Mouse (Mus musculus) forebrain, embryonic 12.5 days (tissue): ENCODE measurements around the gene Rhoj. TPM values are rescaled to one million over a fixed set of nuclear protein-coding genes. Genes with fewer than 3 reads are reported as not detected.

Experiments
- ATAC-seq: fragments of 200-750 bp; cut with Nextera tagmentation; 2 replicates; pipeline ENCODE4 v1.8.0; 2017; ENCODE audit warnings: moderate TSS enrichment; ENCODE audit not compliant: low FRiP score
- H3K27ac ChIP-seq: fragments of 300-500 bp; sonication (generic); 2 replicates; pipeline ENCODE4 v1.5.1; 2016; ENCODE audit warnings: mild to moderate bottlenecking
- H3K27me3 ChIP-seq: fragments of 300-500 bp; sonication (generic); 2 replicates; pipeline ENCODE4 v1.6.1; 2016; ENCODE audit warnings: mild to moderate bottlenecking
- H3K36me3 ChIP-seq: fragments of 300-500 bp; sonication (generic); replicated peaks from 2 replicates; pipeline ENCODE4 v1.6.1; 2016; ENCODE audit warnings: mild to moderate bottlenecking
- H3K4me1 ChIP-seq: fragments of 300-500 bp; sonication (generic); 2 replicates; pipeline ENCODE4 v1.6.1; 2016
- H3K4me2 ChIP-seq: fragments of 300-500 bp; sonication (generic); 2 replicates; pipeline ENCODE4 v1.6.1; 2016; ENCODE audit warnings: mild to moderate bottlenecking, moderate library complexity
- H3K4me3 ChIP-seq: fragments of 300-500 bp; sonication (generic); replicated peaks from 2 replicates; pipeline ENCODE4 v1.5.1; 2016; ENCODE audit warnings: mild to moderate bottlenecking
- H3K9ac ChIP-seq: fragments of 300-500 bp; sonication (generic); 2 replicates; pipeline ENCODE4 v1.6.1; 2016; ENCODE audit warnings: mild to moderate bottlenecking
- H3K9me3 ChIP-seq: fragments of 300-500 bp; sonication (generic); 2 replicates; pipeline ENCODE4 v1.6.1; 2016
- WGBS: fragments of 180-500 bp; shearing (Covaris S2); methylation state at CpG from one replicate; pipeline ENCODE4 v1.1.7; 2016; 5-methylcytosine and 5-hydroxymethylcytosine counted together
- polyA plus RNA-seq: library from polyadenylated mRNA; unstranded; fragments of >200 nt; fragmentation: Nextera tagmentation; extraction: Ambion mirVana; gene quantifications from 2 replicates; pipeline ENCODE4 v1.2.1, GENCODE M21; 2016

Gene Rhoj
- polyA plus RNA-seq, result 14.7 and 17.7 TPM in 2 replicates

DNA sequence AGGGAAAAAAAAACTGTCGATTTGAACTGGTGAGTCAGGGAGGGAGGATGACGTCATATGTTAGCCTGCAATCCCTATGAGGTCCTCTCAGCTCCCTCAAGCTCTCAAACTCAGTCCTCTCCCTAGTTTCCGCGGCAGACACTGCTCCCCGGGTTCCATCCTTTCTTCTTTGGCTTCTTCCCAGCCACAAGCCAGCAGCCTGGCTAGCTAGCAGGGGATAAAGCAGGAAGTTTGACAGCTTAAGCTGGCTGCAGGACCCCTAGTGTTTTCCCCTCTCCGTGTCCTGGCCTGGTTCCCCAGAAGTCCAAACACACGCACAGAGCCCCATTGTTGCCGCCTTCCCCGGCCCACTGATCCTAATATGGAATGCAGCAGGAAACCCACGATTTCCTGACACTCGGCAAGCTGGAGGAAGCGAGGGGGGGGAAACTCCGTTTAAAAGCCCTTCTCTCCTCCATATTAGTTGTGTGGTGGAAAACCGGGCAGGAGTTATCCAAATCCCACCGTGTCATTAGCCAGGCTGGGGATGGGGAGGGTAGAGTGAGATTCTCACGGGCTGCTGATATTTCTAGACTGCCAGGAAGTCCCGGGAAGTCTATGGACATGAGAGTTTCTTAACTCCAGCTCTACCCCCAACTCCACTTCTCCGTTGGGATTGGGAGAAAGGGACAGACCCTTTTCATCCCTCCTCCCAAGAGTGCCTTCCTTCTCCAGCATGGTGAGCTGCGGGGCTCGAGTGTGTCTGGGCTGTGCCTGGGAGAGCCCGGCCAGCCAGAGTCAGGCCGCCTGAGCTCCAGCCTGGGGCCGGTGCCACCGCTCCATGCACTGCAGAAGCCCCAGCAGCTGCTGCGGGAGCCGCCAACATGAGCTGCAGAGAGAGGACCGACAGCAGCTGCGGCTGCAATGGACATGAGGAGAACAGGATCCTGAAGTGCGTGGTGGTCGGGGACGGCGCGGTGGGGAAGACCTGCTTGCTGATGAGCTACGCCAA, at the start of gene Rhoj:
Rhoj (plus strand) TSS at position 362 of the 991 bp plus-strand sequence.
- Histone ChIP-seq H3K27ac (peak within 1 kb of the TSS; percentile 68), H3K27me3 (no peaks in the 10 kb centered on the region; the same call in 1 of the 2 replicates), H3K9me3 (no peaks in the 10 kb centered on the region), H3K9ac (peak within 1 kb of the TSS; percentile 56), H3K4me2 (peak within 1 kb of the TSS; percentile 85), H3K36me3 (no peaks in the 10 kb centered on the region), H3K4me3 (peak within 1 kb of the TSS; percentile 48), H3K4me1 (peaks cover 17% of the 10 kb centered on the region; the same call in 1 of the 2 replicates)
- peak; percentile 84 for ATAC-seq
- under 1% methylated on average over 34 of the region's 34 CpGs for WGBS

DNA sequence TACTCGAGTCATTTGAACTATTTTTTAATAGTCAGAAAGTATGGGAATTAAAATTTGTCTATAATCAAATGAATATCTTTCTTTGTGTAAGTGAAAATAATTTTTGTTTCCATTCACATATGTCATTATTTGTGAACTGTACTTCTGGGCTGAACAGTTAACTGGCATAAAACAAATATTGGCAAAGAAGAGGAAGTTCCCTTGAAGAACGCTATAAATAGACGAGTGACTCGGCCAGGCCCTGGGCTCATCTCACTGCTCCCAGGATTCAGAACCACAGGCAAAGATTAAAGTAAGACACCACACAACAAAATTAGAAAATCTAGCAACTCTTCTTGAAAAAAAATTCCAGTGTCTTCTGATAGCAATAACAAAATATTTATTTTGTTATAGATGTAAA, 36.4 kb upstream of the Rhoj start:
- WGBS, result 89% methylated on average over 4 of the region's 4 CpGs
- Histone ChIP-seq H3K27ac (no peak overlapping the region), H3K4me1 (no peaks in the 10 kb centered on the region), H3K4me2 (no peak overlapping the region), H3K9ac (no peak overlapping the region), H3K9me3 (no peaks in the 10 kb centered on the region), H3K36me3 (no peaks in the 10 kb centered on the region), H3K4me3 (no peak overlapping the region), H3K27me3 (no peaks in the 10 kb centered on the region)
- ATAC-seq, result no peak

DNA sequence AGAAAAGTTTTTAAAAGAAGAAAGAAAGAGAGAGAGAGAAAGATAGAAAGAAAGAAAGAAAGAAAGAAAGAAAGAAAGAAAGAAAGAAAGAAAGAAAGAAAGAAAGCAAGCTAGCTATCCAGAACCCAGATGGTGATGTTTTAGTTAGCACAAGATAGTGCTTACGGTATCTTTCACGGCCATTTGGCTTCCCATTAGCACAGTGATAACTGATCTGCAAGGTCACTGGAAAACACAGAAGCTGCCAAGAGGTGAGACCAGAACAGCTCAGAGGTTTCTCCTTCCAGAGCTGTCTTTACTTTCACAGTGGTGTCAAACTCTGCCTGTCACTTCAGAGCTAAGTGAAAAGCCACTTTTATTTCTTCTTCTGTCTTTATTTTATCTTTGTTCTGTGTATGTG, 32.4 kb upstream of the Rhoj start:
- H3K9me3 ChIP-seq, result no peaks in the 10 kb centered on the region
- H3K9ac ChIP-seq, result no peak overlapping the region
- no peak overlapping the region for H3K27ac ChIP-seq
- H3K27me3 ChIP-seq, result no peaks in the 10 kb centered on the region
- H3K4me3 ChIP-seq, result no peak overlapping the region
- no peak for ATAC-seq
- H3K4me2 ChIP-seq, result no peak overlapping the region
- H3K36me3 ChIP-seq, result no peaks in the 10 kb centered on the region
- no peaks in the 10 kb centered on the region for H3K4me1 ChIP-seq
- 84% methylated on average over 2 of the region's 2 CpGs for WGBS

DNA sequence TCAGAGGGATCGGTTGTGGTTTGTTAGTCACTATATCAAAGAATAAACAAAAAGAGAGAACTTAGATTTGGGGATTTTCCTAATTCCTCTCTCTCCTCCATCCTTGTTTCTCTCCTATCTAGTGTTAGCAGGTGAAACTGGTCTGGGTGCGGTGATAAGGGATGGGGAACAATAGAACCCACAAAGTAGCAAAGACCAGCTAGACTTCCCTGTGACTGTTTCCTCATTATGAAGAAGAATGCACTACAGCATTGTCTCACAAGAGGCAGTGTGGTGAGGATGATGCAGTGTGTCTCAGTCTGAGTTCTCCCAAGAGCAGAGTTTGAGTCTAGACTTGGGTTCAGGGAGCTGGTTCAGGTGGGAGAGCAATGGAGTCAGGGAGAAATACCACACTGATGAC, 30.7 kb upstream of the Rhoj start:
- no peaks in the 10 kb centered on the region for H3K4me1 ChIP-seq
- no peak for ATAC-seq

DNA sequence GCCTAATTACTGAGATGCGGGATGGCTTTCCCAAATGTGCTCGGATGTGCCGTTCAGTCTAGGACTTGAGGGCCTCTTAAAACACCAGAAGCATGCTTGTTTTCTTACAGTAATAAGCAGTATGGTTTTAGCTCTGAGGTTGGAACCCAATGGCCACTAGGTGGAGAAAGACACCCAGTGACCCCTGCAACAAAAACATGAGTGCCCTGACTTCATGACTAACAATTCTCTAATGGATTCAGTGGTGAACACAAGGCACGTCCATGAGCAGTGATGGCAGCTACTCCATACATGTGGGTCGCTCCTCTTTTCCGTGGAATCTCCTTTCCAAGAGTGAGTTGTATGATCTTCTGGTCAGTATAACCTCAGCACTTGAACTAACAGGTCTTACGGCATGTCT, 27.6 kb upstream of the Rhoj start:
- no peaks in the 10 kb centered on the region for H3K36me3 ChIP-seq
- WGBS, result 64% methylated on average over 7 of the region's 7 CpGs
- H3K27ac ChIP-seq, result no peak overlapping the region
- H3K9me3 ChIP-seq, result no peaks in the 10 kb centered on the region
- no peak for ATAC-seq
- no peak overlapping the region for H3K4me3 ChIP-seq
- H3K9ac ChIP-seq, result no peak overlapping the region
- no peaks in the 10 kb centered on the region for H3K4me1 ChIP-seq
- no peak overlapping the region for H3K4me2 ChIP-seq
- no peaks in the 10 kb centered on the region for H3K27me3 ChIP-seq

More for the DNA sequence above, 30.7 kb upstream of the Rhoj start:
- Histone ChIP-seq H3K9ac (no peak overlapping the region), H3K27me3 (no peaks in the 10 kb centered on the region), H3K36me3 (no peaks in the 10 kb centered on the region), H3K9me3 (no peaks in the 10 kb centered on the region), H3K4me3 (no peak overlapping the region), H3K4me2 (no peak overlapping the region), H3K27ac (no peak overlapping the region)
- WGBS, result 96% methylated on average over 2 of the region's 2 CpGs

DNA sequence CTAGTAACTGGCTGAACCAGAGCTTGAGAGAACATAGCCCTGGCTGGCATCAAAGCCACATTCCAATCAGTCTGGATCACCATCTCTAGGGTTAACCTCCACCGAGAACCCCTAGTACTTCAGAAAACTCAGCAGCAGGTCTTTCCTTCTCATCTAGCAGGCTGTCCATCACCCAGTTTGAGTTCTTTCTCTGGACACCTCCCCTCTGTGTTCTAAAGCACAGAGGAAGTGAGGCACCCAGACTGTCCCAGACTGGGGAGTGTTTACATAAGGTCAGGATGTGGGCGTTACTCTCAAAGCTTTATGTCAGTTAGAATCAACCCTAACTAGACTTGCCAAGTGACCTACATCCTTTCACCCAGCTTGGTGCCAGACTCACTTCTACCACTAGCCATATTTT, 24.9 kb upstream of the Rhoj start:
- no peak for ATAC-seq
- H3K4me3 ChIP-seq, result no peak overlapping the region
- no peaks in the 10 kb centered on the region for H3K36me3 ChIP-seq
- no peaks in the 10 kb centered on the region for H3K4me1 ChIP-seq
- no peak overlapping the region for H3K27ac ChIP-seq
- H3K27me3 ChIP-seq, result no peaks in the 10 kb centered on the region
- H3K4me2 ChIP-seq, result no peak overlapping the region
- H3K9ac ChIP-seq, result no peak overlapping the region
- no peaks in the 10 kb centered on the region for H3K9me3 ChIP-seq
- WGBS, result 52% methylated on average over 2 of the region's 2 CpGs

DNA sequence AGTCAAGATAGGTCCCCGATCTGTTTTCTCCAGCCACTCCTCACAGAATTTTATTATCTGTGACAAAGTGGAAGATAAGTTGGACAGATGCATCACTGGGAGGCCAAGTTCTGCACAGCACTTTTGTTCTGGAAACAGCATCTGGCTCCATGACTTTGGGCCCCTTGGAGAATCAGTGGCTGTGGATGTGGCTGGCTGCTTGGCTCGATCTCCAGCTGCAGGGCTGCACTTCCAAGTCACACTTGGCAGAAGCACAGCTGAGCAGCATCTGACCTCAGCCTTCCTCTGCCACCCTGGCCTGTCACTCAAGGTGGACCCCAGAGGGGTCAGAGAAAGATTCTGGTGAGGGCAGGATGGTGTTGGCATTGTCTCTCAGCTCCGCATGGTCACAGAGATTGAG, 22.0 kb upstream of the Rhoj start:
- H3K36me3 ChIP-seq, result no peaks in the 10 kb centered on the region
- no peak overlapping the region for H3K4me2 ChIP-seq
- no peak overlapping the region for H3K27ac ChIP-seq
- no peaks in the 10 kb centered on the region for H3K9me3 ChIP-seq
- H3K4me3 ChIP-seq, result no peak overlapping the region
- H3K4me1 ChIP-seq, result no peaks in the 10 kb centered on the region
- 87% methylated on average over 3 of the region's 3 CpGs for WGBS
- H3K27me3 ChIP-seq, result no peaks in the 10 kb centered on the region
- H3K9ac ChIP-seq, result no peak overlapping the region
- ATAC-seq, result no peak

DNA sequence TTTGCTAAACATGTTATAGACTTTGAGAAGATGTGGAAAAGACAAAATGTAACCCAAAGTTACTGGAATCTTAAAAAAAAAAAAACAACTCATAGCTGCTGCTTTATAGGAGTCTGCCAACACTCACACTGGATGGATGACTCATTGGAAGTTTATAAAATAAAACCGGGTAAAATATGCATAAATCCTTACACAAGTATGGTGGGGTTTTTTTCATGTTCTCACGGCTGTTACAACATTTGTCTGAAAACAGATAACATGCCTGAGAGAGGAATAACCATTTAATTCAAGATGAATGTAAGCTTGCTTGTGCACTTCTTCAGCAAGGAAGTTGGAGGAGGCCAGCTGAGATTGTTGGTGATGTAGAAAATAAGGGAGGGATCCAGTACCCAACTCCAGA, 17.6 kb upstream of the Rhoj start:
- H3K36me3 ChIP-seq, result no peaks in the 10 kb centered on the region
- no peaks in the 10 kb centered on the region for H3K9me3 ChIP-seq
- H3K4me1 ChIP-seq, result no peaks in the 10 kb centered on the region
- no peaks in the 10 kb centered on the region for H3K27me3 ChIP-seq
- no peak for ATAC-seq
- 94% methylated on average over 2 of the region's 2 CpGs for WGBS
- H3K27ac ChIP-seq, result no peak overlapping the region
- no peak overlapping the region for H3K4me3 ChIP-seq
- no peak overlapping the region for H3K9ac ChIP-seq
- H3K4me2 ChIP-seq, result no peak overlapping the region

DNA sequence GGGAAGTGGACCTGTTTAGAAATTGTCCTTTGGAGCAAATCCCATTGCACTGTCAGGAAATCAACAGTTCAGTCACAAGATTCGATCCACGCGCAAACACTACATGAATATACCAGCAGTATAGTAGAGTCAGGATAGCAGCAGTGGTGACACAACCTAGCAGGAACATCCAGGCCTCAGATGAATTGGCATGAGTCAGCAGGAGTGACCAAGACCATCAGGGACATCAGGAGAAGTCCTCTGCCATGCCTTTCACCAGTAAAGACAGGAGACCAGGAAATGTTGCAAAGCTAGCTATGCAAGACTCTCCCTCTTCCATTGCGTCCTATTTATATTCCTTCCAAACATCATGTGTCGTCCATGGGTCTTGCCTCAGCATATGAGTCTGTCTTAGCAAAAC, 16.6 kb upstream of the Rhoj start:
- Histone ChIP-seq H3K4me2 (no peak overlapping the region), H3K4me3 (no peak overlapping the region), H3K9me3 (no peaks in the 10 kb centered on the region), H3K27me3 (no peaks in the 10 kb centered on the region), H3K27ac (no peak overlapping the region), H3K9ac (no peak overlapping the region), H3K36me3 (no peaks in the 10 kb centered on the region), H3K4me1 (no peaks in the 10 kb centered on the region)
- no peak for ATAC-seq
- 93% methylated on average over 5 of the region's 5 CpGs for WGBS

DNA sequence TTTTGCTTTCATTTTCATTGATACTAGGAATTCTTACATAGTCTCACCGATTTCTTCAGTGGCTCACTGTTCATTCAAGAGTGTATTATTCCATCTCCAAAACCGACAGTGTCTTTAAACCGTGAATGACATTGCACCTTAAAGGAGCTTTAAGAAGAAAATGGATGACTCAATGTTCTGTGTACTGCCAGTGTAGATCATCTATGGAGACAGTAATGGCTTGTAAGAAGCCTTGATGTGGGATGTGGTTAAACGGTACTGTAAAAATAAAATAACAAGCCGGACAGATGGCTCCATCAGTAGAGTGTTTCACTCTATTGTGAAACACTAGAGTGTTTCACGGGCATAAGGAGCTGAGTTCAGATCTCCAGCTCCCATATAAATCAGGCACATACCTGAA, 15.2 kb upstream of the Rhoj start:
- WGBS, result 87% methylated on average over 6 of the region's 6 CpGs
- no peaks in the 10 kb centered on the region for H3K27me3 ChIP-seq
- no peak for ATAC-seq

DNA sequence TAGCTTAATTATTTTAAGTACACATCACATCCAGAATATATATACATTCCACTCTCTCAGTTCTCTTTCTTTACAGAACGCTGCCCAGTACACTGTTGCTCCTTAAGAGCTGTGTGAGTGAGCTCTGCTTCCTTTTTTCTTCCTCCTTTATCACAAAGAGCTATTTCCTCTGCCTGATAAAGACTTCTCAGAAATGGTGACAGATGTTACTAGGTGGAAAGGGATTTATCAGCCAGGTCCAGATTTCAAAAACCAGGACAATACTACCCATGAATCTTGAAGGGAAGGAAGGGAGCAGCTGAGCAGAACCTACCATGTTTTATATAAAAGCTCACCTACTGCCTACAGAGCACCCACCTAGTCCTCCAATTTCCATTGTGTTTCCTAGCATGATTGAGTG, 8.3 kb upstream of the Rhoj start:
- Histone ChIP-seq H3K4me1 (no peaks in the 10 kb centered on the region), H3K4me2 (no peak overlapping the region), H3K9ac (no peak overlapping the region), H3K9me3 (no peaks in the 10 kb centered on the region), H3K4me3 (no peak overlapping the region), H3K27ac (no peak overlapping the region), H3K27me3 (no peaks in the 10 kb centered on the region), H3K36me3 (no peaks in the 10 kb centered on the region)
- no peak for ATAC-seq
- WGBS, result 88% methylated on average over 1 of the region's 1 CpGs

More for the DNA sequence above, 15.2 kb upstream of the Rhoj start:
- H3K9me3 ChIP-seq, result no peaks in the 10 kb centered on the region
- H3K27ac ChIP-seq, result no peak overlapping the region
- H3K4me1 ChIP-seq, result no peaks in the 10 kb centered on the region
- no peaks in the 10 kb centered on the region for H3K36me3 ChIP-seq
- H3K4me2 ChIP-seq, result no peak overlapping the region
- no peak overlapping the region for H3K4me3 ChIP-seq
- H3K9ac ChIP-seq, result no peak overlapping the region

DNA sequence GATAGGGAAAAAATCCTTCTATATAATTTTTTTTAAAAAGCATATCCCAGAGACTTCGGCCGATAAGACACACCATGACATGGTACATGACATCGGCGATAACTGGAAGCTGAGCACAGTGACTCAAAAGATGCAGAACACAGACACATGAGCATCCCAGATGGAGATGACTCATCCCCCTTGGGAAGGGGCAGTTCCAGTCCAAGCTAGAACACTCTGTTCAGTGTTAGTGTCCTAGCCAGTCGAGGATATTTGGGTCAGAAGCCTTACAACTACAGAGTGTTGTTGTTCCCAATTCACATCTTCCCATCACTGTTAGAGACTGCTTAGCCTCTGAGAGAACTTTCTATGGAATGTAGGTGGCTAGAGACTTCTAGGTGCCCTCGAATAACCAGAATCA, 4.0 kb upstream of the Rhoj start:
- H3K27ac ChIP-seq, result no peak overlapping the region
- no peak overlapping the region for H3K4me2 ChIP-seq
- no peaks in the 10 kb centered on the region; the same call in 1 of the 2 replicates for H3K27me3 ChIP-seq
- H3K4me3 ChIP-seq, result no peak overlapping the region
- no peak overlapping the region for H3K9ac ChIP-seq
- peaks cover 17% of the 10 kb centered on the region; the same call in 1 of the 2 replicates for H3K4me1 ChIP-seq
- H3K9me3 ChIP-seq, result no peaks in the 10 kb centered on the region
- H3K36me3 ChIP-seq, result no peaks in the 10 kb centered on the region
- WGBS, result 92% methylated on average over 6 of the region's 6 CpGs
- ATAC-seq, result no peak

DNA sequence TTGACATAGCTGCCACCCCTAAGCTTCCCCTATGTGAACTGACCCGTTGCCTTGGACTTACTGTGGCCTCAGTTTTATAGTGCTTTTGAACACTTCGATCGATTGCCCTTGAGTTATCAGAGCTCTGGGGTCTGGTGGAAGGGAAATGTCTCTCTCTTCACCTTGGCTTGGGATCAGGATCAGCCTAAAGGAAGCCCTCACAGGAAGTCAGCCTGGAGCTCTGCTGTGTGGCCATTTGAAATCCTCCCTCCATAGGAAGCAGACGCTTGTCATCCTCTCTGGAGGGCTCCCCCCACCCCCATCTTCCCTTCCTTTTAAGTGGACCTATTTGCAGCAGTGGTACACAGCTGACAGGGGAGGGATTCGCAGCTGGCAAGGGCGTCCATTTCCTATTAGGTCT, 1.6 kb downstream of the Rhoj start:
- no peak overlapping the region for H3K4me3 ChIP-seq
- ATAC-seq, result no peak
- no peaks in the 10 kb centered on the region for H3K36me3 ChIP-seq
- H3K4me2 ChIP-seq, result no peak overlapping the region
- WGBS, result 67% methylated on average over 6 of the region's 6 CpGs
- H3K27me3 ChIP-seq, result no peaks in the 10 kb centered on the region; the same call in 1 of the 2 replicates
- no peak overlapping the region for H3K9ac ChIP-seq
- H3K4me1 ChIP-seq, result peaks cover 17% of the 10 kb centered on the region; the same call in 1 of the 2 replicates
- H3K27ac ChIP-seq, result no peak overlapping the region
- H3K9me3 ChIP-seq, result no peaks in the 10 kb centered on the region
